Mouse (Mus musculus) cerebellum, postnatal 36 days (tissue): Measurements from ENCODE around the gene Diras2.
"Not testable (repeated sequence)": the region's sequence is repeated elsewhere in the genome, so short reads cannot be mapped to it uniquely, and the experiment has no call there.

ENCODE experiments used
- DNase-seq, 2 experiments: peaks; one replicate each; pipeline ENCODE4 v3.0.0; 2021 to 2022; ENCODE audit warnings: mixed read lengths in 2 of 2

Gene Diras2

DNA sequence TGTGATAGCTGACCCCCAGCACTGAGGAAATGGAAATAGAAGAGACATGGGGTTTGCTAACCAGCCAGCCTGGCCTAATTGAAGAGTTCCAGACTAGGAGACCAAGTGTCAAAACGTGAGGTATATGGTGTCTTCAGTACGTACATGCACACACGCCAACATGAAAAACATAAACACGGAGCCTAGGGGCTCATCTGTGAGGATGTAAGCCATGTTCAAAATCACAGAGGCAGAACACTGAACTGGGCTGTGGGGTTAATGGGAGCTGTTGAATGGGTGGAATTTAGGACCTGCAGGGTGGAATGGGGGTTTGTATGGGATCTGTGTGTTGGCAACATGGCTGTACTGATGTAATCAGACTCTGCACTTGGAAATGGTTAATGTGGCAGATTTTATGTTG is 14.5 kb downstream of the Diras2 start:
- DNase-seq: no peak

DNA sequence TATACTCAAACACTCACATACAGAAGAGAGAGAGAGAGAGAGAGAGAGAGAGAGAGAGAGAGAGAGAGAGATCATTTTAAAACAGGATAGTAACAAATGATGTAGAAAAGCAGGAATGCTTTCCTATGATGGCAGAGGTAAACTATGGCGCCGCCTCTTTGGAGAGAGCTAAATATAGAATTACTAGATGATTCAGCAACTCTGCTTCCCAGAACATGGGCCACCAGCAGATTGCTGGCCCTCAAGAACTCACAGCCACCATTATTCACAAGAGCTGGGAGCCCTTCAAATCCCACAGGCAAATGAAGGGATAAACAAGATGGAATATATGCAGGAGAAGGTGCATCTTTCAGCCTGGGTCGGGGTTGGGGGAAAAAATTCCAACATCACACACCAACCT is 15.0 kb downstream of the Diras2 start:
- DNase-seq: peak in 1 of 2 experiments; percentile 3

DNA sequence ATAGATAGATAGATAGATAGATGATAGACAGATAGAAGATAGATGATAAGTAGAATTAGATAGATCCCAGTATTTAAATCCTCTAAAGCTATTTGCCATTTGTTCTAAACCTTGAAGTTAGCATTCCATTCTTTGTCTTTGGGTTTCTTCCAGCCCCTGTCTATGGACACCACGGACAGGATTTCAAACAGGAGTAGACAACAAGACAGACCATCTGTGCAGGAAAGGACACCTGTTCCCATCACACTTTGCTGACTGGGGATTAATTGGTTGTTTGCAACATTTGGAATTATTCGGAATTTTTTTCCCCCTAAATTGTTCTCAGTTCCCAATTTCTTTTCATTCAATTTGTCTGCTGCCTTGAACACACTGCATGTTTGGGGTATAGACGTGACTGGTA is 17.5 kb downstream of the Diras2 start:
- DNase-seq: peak; percentile 70 to 81

- peak; percentile 77 to 80 for DNase-seq
These were observed 18.7 kb downstream of the Diras2 start for GRCm38 (mm10) chr13:52512356-52512755.

GRCm38 (mm10) chr13:52510172-52510880 is 20.8 kb downstream of the Diras2 start:
- DNase-seq: peak; percentile 72 to 76

- DNase-seq: peak in 1 of 2 experiments; percentile 42
These were observed 23.4 kb downstream of the Diras2 start for GRCm38 (mm10) chr13:52507460-52508293.

DNA sequence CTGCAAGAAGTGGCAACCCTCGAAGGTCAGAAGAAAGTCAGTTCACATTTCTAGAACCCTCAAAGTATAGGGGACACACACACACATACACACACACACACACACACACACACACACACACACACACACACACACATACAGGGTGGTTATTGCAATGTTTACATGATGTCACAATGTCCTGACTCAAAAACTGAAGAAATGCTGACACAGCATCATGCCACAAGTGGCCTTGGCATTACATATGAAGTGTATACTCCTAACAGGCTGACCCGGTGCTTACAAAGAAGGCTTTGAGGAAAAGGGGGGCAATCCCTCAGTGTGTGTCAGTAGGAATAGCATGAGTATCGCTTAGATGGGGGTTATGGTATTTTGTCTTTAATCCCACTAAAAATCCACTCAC is 24.3 kb downstream of the Diras2 start:
- not testable (repeated sequence) for DNase-seq

- peak; percentile 53 to 54 for DNase-seq
These were observed 25.3 kb downstream of the Diras2 start for GRCm38 (mm10) chr13:52505683-52506285.

- peak; percentile 87 to 92 for DNase-seq
These were observed 29.4 kb downstream of the Diras2 start for GRCm38 (mm10) chr13:52501686-52502085.

GRCm38 (mm10) chr13:52497029-52497550 is 34.0 kb downstream of the Diras2 start:
- no peak for DNase-seq

DNA sequence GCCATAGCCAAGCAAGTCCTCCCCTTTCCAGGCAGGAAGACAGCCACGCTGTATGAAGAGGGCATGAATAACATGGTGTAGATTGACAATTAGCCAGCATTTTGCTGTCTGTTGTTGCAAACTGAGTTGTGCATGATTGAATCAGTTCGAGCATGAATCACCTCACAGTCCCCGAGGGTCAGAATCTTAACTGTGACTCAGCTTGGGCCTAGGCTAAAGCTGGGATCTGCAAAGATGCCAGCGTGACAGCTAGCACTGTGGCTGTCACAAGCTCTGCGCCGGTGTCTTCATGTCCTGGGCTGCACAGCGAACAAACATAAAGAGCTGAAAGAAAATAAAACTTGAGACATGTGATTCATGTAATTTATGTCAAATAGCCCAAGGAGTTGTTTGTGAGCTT is 42.3 kb downstream of the Diras2 start:
- no peak for DNase-seq

DNA sequence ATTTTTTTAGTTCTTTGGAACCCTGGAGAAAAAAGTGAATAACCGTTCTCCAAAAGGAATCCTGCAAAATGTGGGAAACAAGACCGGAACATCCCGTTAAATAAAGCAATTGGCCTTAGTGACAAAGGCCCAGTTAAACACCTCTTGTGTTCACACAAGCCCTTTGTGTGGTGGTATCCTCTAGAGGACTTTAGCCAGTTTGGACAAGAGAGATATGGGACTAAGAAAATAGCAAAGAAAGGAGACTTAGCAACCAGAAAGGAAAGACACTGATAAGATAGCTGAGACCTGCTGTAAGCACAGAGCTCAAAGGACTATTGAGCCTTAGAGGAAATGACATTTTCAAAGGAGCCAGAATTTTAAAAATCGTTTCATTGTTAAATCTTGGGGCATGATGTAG is 47.0 kb downstream of the Diras2 start:
- DNase-seq: no peak

DNA sequence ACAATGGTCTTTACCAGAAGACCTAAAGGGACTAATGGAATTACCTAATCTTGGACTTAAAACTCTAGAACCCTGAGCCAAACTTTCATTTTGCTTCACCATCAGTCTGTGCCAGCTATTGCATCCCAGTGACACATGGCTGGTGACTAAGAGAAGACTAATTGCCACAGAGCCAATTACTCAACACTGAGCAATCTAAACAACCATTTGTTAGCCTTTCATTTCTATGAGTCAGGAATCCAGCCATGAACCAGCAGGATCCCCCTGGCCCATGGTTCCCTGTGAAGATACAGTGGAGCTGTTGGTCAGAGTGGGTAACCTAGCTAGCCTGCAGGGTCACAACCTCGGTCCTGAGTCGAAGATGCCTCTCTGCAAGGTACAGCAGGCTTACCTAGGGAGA is 49.3 kb downstream of the Diras2 start:
- peak; percentile 48 to 64 for DNase-seq

GRCm38 (mm10) chr13:52479146-52479545 is 51.9 kb downstream of the Diras2 start:
- DNase-seq: no peak

GRCm38 (mm10) chr13:52476998-52477601 is 54.0 kb downstream of the Diras2 start:
- DNase-seq: no peak

DNA sequence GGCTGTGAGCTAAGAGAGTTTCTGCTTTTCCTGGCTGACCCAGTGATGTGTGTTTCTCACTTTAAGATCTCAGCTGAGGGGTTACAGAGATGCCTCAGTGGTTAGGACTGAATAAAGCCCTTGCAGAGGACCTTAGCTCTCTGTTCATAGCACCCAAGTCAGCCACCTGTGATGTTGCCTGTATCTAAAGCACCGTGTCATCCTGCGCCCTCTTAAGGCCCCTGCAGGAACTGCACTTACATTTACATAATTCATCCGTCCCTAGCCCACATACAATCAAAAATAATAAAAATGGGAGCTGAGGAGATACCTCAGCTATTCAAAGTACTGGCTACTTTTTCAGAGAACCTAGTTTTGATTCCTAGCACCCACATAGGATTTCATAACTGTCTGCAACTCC is 54.9 kb downstream of the Diras2 start:
- no peak for DNase-seq

DNA sequence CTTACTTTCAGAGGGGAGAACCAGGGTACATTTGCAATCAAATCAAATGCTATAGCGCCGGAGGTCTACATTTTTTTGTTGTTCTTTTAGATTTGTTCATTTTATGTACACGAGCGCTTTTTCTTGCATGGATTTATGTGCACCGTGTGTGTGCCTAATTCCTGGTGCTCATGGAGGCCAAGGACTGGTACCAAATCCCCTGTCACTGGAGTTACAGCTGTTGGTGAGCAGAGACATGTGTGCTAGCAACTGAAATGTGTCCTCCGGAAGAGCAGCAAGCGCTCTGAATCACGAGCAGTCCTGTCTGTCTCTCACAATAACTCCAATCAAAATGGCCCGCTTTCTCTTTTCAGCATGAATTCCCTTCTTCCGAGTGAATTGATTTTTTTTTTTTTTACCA is 55.8 kb downstream of the Diras2 start:
- no peak for DNase-seq

GRCm38 (mm10) chr13:52474807-52475206 is 56.3 kb downstream of the Diras2 start:
- no peak for DNase-seq

DNA sequence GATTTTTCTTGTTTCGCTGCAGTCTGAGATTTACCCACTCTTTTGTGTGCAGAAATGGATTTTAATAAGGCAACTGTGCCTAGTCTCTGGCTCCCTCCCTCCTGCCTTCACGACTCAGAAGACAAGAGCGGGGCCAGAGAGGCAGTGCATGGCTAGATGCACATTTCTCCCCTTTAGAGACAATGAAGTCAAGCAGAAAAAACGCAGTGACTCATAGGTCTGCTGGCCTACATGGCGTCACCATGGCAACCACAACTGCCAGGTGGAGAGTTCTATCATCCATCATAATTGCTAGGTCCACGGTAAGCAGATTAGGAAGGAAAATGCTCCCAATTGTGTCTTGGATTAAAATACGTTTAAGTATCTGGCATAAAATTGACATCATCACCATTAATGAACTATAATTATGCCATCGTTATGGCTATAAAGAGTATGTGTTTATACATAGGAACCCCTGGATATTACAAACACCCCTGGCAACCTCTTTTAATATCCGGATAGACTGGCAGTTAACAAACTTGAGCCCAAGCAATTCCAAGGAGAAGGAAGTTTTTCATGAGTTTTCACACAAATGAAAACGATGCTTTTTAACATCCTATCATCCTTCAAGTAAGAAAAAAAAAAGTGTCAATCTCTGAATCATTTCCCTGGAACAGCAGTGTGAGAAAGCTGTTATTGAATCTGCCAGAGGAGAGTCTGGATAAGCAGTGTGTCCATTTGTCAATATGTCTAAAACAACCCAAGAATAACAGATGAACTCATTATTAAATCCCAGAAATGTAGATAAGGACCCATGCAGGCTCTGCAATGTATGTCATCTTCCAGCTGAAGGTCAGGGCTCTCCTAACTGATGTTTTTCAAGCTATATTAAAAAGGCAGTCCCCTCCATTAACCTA is 61.0 kb downstream of the Diras2 start:
- DNase-seq: peak; percentile 88 to 90

DNA sequence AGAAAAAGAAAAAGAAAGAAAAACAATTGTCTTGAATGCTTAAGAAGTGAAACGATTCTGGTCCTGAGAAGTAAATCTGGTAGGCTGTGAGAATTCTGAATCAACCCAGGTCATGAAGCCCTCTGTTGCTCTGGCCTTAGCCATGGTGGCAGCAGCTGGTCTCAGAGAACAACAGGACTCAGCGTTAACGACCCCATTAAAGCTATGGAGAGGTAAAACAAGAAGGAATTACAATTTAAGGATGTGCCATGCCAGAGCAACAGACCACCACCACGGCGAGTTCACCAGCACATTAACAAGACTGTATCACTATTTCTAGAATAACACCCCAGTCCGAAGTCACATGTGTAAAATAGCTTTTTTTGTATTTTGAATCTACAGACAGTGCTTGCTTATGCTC is 65.9 kb downstream of the Diras2 start:
- DNase-seq: no peak

GRCm38 (mm10) chr13:52459982-52460381 is 71.1 kb downstream of the Diras2 start:
- DNase-seq: peak; percentile 28 to 30

DNA sequence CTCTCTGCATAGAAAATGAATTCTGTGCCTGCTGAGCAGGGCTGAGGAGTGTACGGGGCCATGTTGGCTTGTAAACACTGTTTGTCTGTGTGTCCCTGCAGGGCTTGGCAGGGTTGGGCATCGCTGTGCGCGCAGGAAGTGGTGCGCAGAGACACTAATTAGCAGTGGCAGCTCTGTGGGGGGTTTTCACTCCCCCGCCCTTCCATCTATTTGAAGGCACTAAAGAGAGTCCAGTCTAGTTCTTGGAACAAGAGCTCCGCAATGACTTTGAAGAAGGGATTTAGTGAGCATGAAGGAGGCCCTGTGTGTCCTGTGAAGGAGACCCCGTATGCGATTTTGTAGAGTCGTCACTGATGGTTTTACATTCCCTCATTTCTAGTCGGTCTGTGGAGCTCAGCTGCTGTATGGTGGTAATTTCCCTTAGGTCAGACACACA is 73.2 kb downstream of the Diras2 start:
- DNase-seq: peak; percentile 93 to 95
